In the genomic region with DNA sequence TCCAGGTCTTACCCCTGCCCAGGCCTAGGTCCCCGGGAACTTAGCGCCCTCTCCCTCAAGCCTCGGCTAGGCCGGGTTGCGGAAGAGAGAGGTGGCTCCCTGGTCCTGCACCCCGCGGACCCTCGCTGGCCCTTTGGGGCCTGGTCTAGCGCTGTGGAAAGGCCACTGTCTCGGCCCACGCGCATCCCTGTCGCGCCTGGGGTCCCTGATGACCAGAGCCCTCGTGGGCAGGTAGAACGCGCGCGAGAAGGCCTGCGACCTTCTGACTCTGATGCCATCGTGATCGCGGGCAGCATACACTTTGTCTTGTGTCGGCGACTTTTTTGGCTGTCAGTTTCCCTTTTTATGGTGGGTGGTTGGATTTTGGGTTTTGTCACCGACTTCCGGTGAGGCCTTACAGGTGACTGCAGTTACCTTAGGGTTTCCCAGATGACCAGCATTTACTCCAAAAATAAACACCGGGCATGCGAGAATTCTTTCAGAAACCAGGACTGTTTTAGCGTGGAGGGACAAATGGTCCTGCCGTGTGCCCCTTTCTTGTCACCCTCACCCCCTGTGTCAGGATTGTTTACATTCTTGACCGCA, we compare ENCODE assay signal across 9 mouse cellular contexts. TPM values are rescaled to one million over a fixed set of nuclear protein-coding genes. Genes with fewer than 3 reads are reported as not detected.
DNase-seq lines count a peak whose midpoint lies in the region; ATAC-seq and TF ChIP-seq lines count a peak whose summit lies in the region.
"Had no signal": no experiment of that assay in that cellular context is flagged by ENCODE, and none has a peak within 500 bp of the region (broad histone marks: within the 10 kb centered on the region; RNA-seq: fewer than 3 reads in every experiment).

Gene 4931422A03Rik, minus strand, starts transcription at position 223 of the 585 bp plus-strand sequence.

- peaks cover 29% of the 10 kb centered on the region for H3K4me1 ChIP-seq in forebrain, embryonic 10.5 days
- H3K4me1 ChIP-seq in limb, embryonic 13.5 days = peaks cover 22% of the 10 kb centered on the region
- peaks cover 7% of the 10 kb centered on the region for H3K4me1 ChIP-seq in midbrain, postnatal 0 days (ENCODE audit: insufficient read depth, low read length)

- no peaks in the 10 kb centered on the region for H3K27me3 ChIP-seq in forebrain, embryonic 10.5 days (ENCODE audit: poor library complexity, severe bottlenecking)
- no peaks in the 10 kb centered on the region for H3K27me3 ChIP-seq in limb, embryonic 13.5 days
- H3K27me3 ChIP-seq in midbrain, postnatal 0 days (ENCODE audit: insufficient read depth, low read length) = no peaks in the 10 kb centered on the region

- H3K9ac ChIP-seq in limb, embryonic 13.5 days = peak within 1 kb of the TSS; percentile 97
- peak within 1 kb of the TSS; percentile 98 for H3K9ac ChIP-seq in midbrain, postnatal 0 days (replicated peaks; ENCODE audit: low read length, poor library complexity, severe bottlenecking)

- H3K9me3 ChIP-seq in forebrain, embryonic 10.5 days = no peaks in the 10 kb centered on the region
- H3K9me3 ChIP-seq in limb, embryonic 13.5 days = no peaks in the 10 kb centered on the region
- H3K9me3 ChIP-seq in midbrain, postnatal 0 days (ENCODE audit: low read length) = no peaks in the 10 kb centered on the region

- peak; percentile 51; the same call in 1 of the 2 replicates for ATAC-seq in limb, embryonic 13.5 days (ENCODE audit: low FRiP score, low read depth)
- ATAC-seq in midbrain, postnatal 0 days (ENCODE audit: low FRiP score) = peak; percentile 77

- H3K36me3 ChIP-seq in forebrain, embryonic 10.5 days (replicated peaks) = peaks cover 14% of the 10 kb centered on the region
- H3K36me3 ChIP-seq in limb, embryonic 13.5 days = peaks cover 7% of the 10 kb centered on the region
- peaks cover 4% of the 10 kb centered on the region; the same call in 1 of the 2 replicates for H3K36me3 ChIP-seq in midbrain, postnatal 0 days (ENCODE audit: insufficient read depth, low read length)

- H3K27ac ChIP-seq in forebrain, embryonic 10.5 days = peak within 1 kb of the TSS; percentile 95
- H3K27ac ChIP-seq in limb, embryonic 13.5 days = peak within 1 kb of the TSS; percentile 33; the same call in 1 of the 2 replicates
- H3K27ac ChIP-seq in midbrain, postnatal 0 days (ENCODE audit: low read depth, low read length) = peak within 1 kb of the TSS; percentile 82

- H3K4me3 ChIP-seq in forebrain, embryonic 10.5 days = peak within 1 kb of the TSS; percentile 97
- peak within 1 kb of the TSS; percentile 97 for H3K4me3 ChIP-seq in limb, embryonic 13.5 days
- H3K4me3 ChIP-seq in midbrain, postnatal 0 days (ENCODE audit: low read depth, low read length) = peak within 1 kb of the TSS; percentile 66

- peak; percentile 60 for DNase-seq in adrenal gland, postnatal 14 days
- no peak for DNase-seq in adrenal gland, adult 8-10 months
- peak; percentile 12 to 16 for DNase-seq in lung, adult 18-20 months
- DNase-seq in lung, postnatal 10 days = no peak
- peak; percentile 14 for DNase-seq in forebrain, embryonic 10.5 days (ENCODE audit: extremely low spot score, low spot score)
- peak; percentile 12 for DNase-seq in midbrain, postnatal 0 days (ENCODE audit: low spot score)
- DNase-seq in adrenal gland, adult 18-20 months (ENCODE audit: low spot score in 2 of 2) = no peak

- no peak for TF ChIP-seq CTCF in midbrain, postnatal 0 days (IDR thresholded peaks at IDR 0.05)

- peak within 1 kb of the TSS; percentile 85 for H3K4me2 ChIP-seq in limb, embryonic 13.5 days (replicated peaks)
- H3K4me2 ChIP-seq in midbrain, postnatal 0 days (ENCODE audit: low read depth, low read length, poor library complexity, severe bottlenecking) = peak within 1 kb of the TSS; percentile 67

- WGBS in forebrain, embryonic 10.5 days = 3% methylated on average over 32 of the region's 32 CpGs
- WGBS in limb, embryonic 13.5 days = under 1% methylated on average over 32 of the region's 32 CpGs
- WGBS in midbrain, postnatal 0 days = 1% methylated on average over 30 of the region's 32 CpGs

RNA-seq across cellular contexts. Expression of gene 4931422A03Rik, which starts in this region (rescaled TPM):
- not detected in 2 replicates for total RNA-seq in adrenal gland, postnatal 14 days (2021)
- not detected for total RNA-seq in adrenal gland, adult 8-10 months (2022)
- polyA plus RNA-seq in forebrain, embryonic 10.5 days (2016; fragmentation: Nextera tagmentation; extraction: Ambion mirVana) = 1.4 and 1.6 TPM in 2 replicates
- 2.3 and 2.9 TPM in 2 replicates for polyA plus RNA-seq in limb, embryonic 13.5 days (2015; fragmentation: Nextera tagmentation; extraction: Ambion mirVana)
- total RNA-seq in midbrain, postnatal 0 days (2014; rRNA removed) = not detected in 2 replicates
- 2.2 and 2.8 TPM in 2 replicates for polyA plus RNA-seq in midbrain, postnatal 0 days (2015; fragmentation: Nextera tagmentation; extraction: Ambion mirVana)
- not detected for total RNA-seq in adrenal gland, adult 18-20 months (2021)
- total RNA-seq: heart, adult 18-20 months had no signal

Comparison
In these comparisons a context has a peak if more than half of its experiments do, and no peak if none do; other contexts are left out.
1. DNase-seq: peak in lung, adult 18-20 months (2 of 2), forebrain, embryonic 10.5 days (single experiment) and midbrain, postnatal 0 days (single experiment); none in adrenal gland, adult 8-10 months (single experiment), lung, postnatal 10 days (single experiment) and adrenal gland, adult 18-20 months (0 of 2).
2. Peak in DNase-seq in adrenal gland, postnatal 14 days; RNA of the gene not detected or under 1 TPM.
3. H3K27ac ChIP-seq: peak in every context shown above with its lines; median percentile 95 in forebrain, embryonic 10.5 days; 82 in midbrain, postnatal 0 days; 33 in limb, embryonic 13.5 days.
4. Peak in every context shown above with its lines, with median percentiles within 50 percentile points of each other: H3K4me3 ChIP-seq.